47 mouse cellular contexts compared by ENCODE assay signal in the genomic region with DNA sequence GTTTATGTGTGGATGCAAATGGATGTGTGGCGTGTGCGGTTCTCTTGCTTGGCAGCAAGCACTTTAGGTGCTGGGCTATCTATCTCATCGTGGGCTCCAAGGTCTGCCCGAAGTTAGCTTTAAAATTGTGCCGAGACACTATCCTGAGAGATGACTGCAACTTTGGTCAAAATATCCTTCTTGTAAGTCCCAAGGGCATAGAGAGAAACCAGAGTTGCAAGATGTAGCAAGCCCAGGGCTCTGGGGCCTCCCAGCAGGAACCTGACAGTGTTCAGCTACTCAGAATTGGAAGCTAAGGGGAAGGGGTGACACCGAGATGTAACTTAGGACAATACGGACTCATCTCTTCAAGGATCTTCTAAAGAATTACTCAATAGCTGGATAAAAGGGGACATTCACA. TPM values are rescaled to one million over a fixed set of nuclear protein-coding genes. Genes with fewer than 3 reads are reported as not detected.
"Had no signal": no experiment of that assay in that cellular context is flagged by ENCODE, and none has a peak within 500 bp of the region (broad histone marks: within the 10 kb centered on the region; RNA-seq: fewer than 3 reads in every experiment).

No protein-coding gene starts in this region.

- H3K9me3 ChIP-seq: limb, embryonic 10.5 days; limb, embryonic 12.5 days; limb, embryonic 13.5 days; limb, embryonic 15.5 days; liver, embryonic 12.5 days; liver, embryonic 13.5 days; liver, embryonic 15.5 days; lung, embryonic 15.5 days; megakaryocyte, embryonic 14.5 days; midbrain, embryonic 10.5 days; midbrain, embryonic 12.5 days; midbrain, embryonic 13.5 days; midbrain, embryonic 15.5 days; neural tube, embryonic 12.5 days had no signal

- H3K27ac ChIP-seq: limb, embryonic 10.5 days; limb, embryonic 12.5 days; limb, embryonic 13.5 days; limb, embryonic 15.5 days; liver, embryonic 12.5 days; liver, embryonic 13.5 days; liver, embryonic 14.5 days; liver, embryonic 15.5 days; lung, embryonic 15.5 days; macrophage; midbrain, embryonic 10.5 days; midbrain, embryonic 12.5 days; midbrain, embryonic 13.5 days; midbrain, embryonic 15.5 days; neural tube, embryonic 12.5 days had no signal

- H3K4me3 ChIP-seq: limb, embryonic 10.5 days; limb, embryonic 12.5 days; limb, embryonic 13.5 days; limb, embryonic 15.5 days; liver, embryonic 12.5 days; liver, embryonic 13.5 days; liver, embryonic 15.5 days; lung, embryonic 15.5 days; megakaryocyte, embryonic 14.5 days; midbrain, embryonic 10.5 days; midbrain, embryonic 12.5 days; midbrain, embryonic 13.5 days; midbrain, embryonic 15.5 days; myocyte; neural tube, embryonic 12.5 days had no signal

- DNase-seq: left cerebral cortex, postnatal 4 days; liver; liver, embryonic 13.5 days; liver, postnatal 0 days; lung, adult 18-20 months; lung, adult 2 months; lung, embryonic 14.5 days; lung, postnatal 10 days; lung, postnatal 14 days; lung, postnatal 36 days; lung, postnatal 4 days; midbrain, embryonic 14.5 days had no signal

- H3K9ac ChIP-seq: limb, embryonic 12.5 days; limb, embryonic 13.5 days; limb, embryonic 15.5 days; liver, embryonic 12.5 days; liver, embryonic 13.5 days; liver, embryonic 14.5 days; liver, embryonic 15.5 days; liver, postnatal 0 days; lung, embryonic 14.5 days; lung, embryonic 15.5 days; midbrain, embryonic 12.5 days; midbrain, embryonic 13.5 days; midbrain, embryonic 15.5 days; neural tube, embryonic 12.5 days had no signal

- H3K4me2 ChIP-seq: limb, embryonic 12.5 days; limb, embryonic 13.5 days; limb, embryonic 15.5 days; liver, embryonic 11.5 days; liver, embryonic 12.5 days; liver, embryonic 13.5 days; liver, embryonic 15.5 days; lung, embryonic 14.5 days; lung, embryonic 15.5 days; midbrain, embryonic 11.5 days; midbrain, embryonic 12.5 days; midbrain, embryonic 13.5 days; midbrain, embryonic 15.5 days; neural tube, embryonic 12.5 days had no signal

- H3K4me1 ChIP-seq: liver, embryonic 15.5 days; lung, embryonic 15.5 days; midbrain, embryonic 15.5 days; neural tube, embryonic 12.5 days had no signal

- ATAC-seq: liver, embryonic 12.5 days; liver, postnatal 0 days; lung, postnatal 0 days; midbrain, embryonic 13.5 days; midbrain, embryonic 15.5 days; midbrain, embryonic 16.5 days had no signal

- H3K27me3 ChIP-seq: limb, embryonic 13.5 days; limb, embryonic 15.5 days; midbrain, embryonic 15.5 days had no signal

RNA-seq across cellular contexts. Expression of a gene that starts 9.2 kb away (rescaled TPM):
- total RNA-seq: left cerebral cortex, postnatal 10 days; left cerebral cortex, postnatal 14 days; left cerebral cortex, postnatal 25 days; left cerebral cortex, postnatal 36 days; left cerebral cortex, postnatal 4 days; liver, adult 2 months; megakaryocyte progenitor cell, adult 5-6 weeks; megakaryocyte, adult 5-6 weeks; megakaryocyte-erythroid progenitor cell, adult 5-6 weeks; midbrain, postnatal 0 days; monocyte, adult 5-6 weeks had no signal
- polyA plus RNA-seq: limb, embryonic 10.5 days; limb, embryonic 11.5 days; limb, embryonic 12.5 days; limb, embryonic 13.5 days; limb, embryonic 14.5 days; limb, embryonic 15.5 days; liver, adult 2 months; liver, embryonic 11.5 days; liver, embryonic 12.5 days; liver, embryonic 13.5 days; liver, embryonic 14.5 days; liver, embryonic 15.5 days; liver, embryonic 16.5 days; liver, postnatal 0 days; lung, adult 2 months; lung, embryonic 14.5 days; lung, embryonic 15.5 days; lung, embryonic 16.5 days; lung, postnatal 0 days; macrophage; midbrain, embryonic 10.5 days; midbrain, embryonic 11.5 days; midbrain, embryonic 12.5 days; midbrain, embryonic 13.5 days; midbrain, embryonic 14.5 days; midbrain, embryonic 15.5 days; midbrain, embryonic 16.5 days; midbrain, postnatal 0 days; myocyte; neural tube, embryonic 11.5 days; neural tube, embryonic 12.5 days had no signal

RNA-seq across cellular contexts. Expression of a gene that starts 46.8 kb away (rescaled TPM):
- total RNA-seq: left cerebral cortex, postnatal 10 days; left cerebral cortex, postnatal 14 days; left cerebral cortex, postnatal 25 days; left cerebral cortex, postnatal 36 days; left cerebral cortex, postnatal 4 days; liver, adult 2 months; megakaryocyte progenitor cell, adult 5-6 weeks; megakaryocyte, adult 5-6 weeks; megakaryocyte-erythroid progenitor cell, adult 5-6 weeks; midbrain, postnatal 0 days; monocyte, adult 5-6 weeks had no signal
- polyA plus RNA-seq: limb, embryonic 10.5 days; limb, embryonic 12.5 days; liver, adult 2 months; liver, embryonic 11.5 days; liver, embryonic 12.5 days; liver, embryonic 13.5 days; liver, embryonic 14.5 days; liver, embryonic 15.5 days; liver, embryonic 16.5 days; liver, postnatal 0 days; lung, adult 2 months; lung, embryonic 14.5 days; lung, embryonic 15.5 days; lung, embryonic 16.5 days; lung, postnatal 0 days; macrophage; midbrain, embryonic 11.5 days; midbrain, embryonic 12.5 days; midbrain, embryonic 13.5 days; midbrain, embryonic 14.5 days; midbrain, embryonic 15.5 days; midbrain, embryonic 16.5 days; midbrain, postnatal 0 days; myocyte; neural tube, embryonic 11.5 days; neural tube, embryonic 12.5 days had no signal
